Mouse (Mus musculus) olfactory bulb, adult 2 months (tissue): ENCODE data around the gene Mif4gd.

Source experiments
- CTCF ChIP-seq: fragments of 200-500 bp; IDR thresholded peaks from 2 replicates; pipeline ENCODE4 v1.5.1; 2012; ENCODE audit warnings: low read depth, mild to moderate bottlenecking, low read length, moderate library complexity; ENCODE audit not compliant: insufficient read depth
- POLR2A ChIP-seq: fragments of 200-500 bp; IDR thresholded peaks from 2 replicates; pipeline ENCODE4 v1.6.1; 2012; ENCODE audit warnings: mild to moderate bottlenecking, low read depth, low read length, moderate library complexity; ENCODE audit not compliant: insufficient read depth

GRCm38 (mm10) chr11:115563406-115563805, 49.4 kb downstream of the Mif4gd start:
- TF ChIP-seq CTCF (no peak), POLR2A (no peak)
